Mouse (Mus musculus): ENCODE results near the gene Lrrc8d. TPM values are rescaled to one million over a fixed set of nuclear protein-coding genes. Genes with fewer than 3 reads are reported as not detected.

Lrrc8d gene
- total and polyA plus RNA-seq, 3 experiments = 7.0 to 26.1 (median 16.6) TPM

GRCm38 (mm10) chr5:105778723-105779122, 79.0 kb downstream of the Lrrc8d start:
- no peak for DNase-seq (ENCODE audit: extremely low read depth)
- no peak overlapping the region for H3K27ac ChIP-seq (ENCODE audit: insufficient read depth, low read depth)
- in situ Hi-C loops (cut with MboI; ENCODE audit: low pct_ligation_motif_present, low pct_unique_long_range_greater_than_20kb, low sequenced_read_pairs) (no loop called here), dilution Hi-C loops (cut with MboI; ENCODE audit: extremely low pct_ligation_motif_present, extremely low pct_unique_long_range_greater_than_20kb, low sequenced_read_pairs) (no loop called here)
- H3K79me2 ChIP-seq (replicated peaks; ENCODE audit: control insufficient read depth, extremely low read depth, insufficient read depth, poor library complexity, severe bottlenecking) = peaks cover 15% of the 10 kb centered on the region
- H3K27me3 ChIP-seq (replicated peaks) = no peaks in the 10 kb centered on the region
- H3K36me3 ChIP-seq (replicated peaks in 1 of 2; ENCODE audit: control insufficient read depth in 1 of 2, insufficient read depth in 1 of 2, low read length in 1 of 2) = peaks cover 3 to 67% of the 10 kb centered on the region in 2 experiments
- no peak overlapping the region for H3K9ac ChIP-seq (ENCODE audit: insufficient read depth, low read depth)
- no peak overlapping the region for H3K4me3 ChIP-seq (replicated peaks in 1 of 3; ENCODE audit: low read depth in 2 of 3, low read length in 2 of 3, poor library complexity in 1 of 3)
- no peak overlapping the region for H3K4me2 ChIP-seq (ENCODE audit: insufficient read depth, low read depth, poor library complexity, severe bottlenecking)
- peaks cover 0 to 13% of the 10 kb centered on the region in 2 experiments; a peak in 1 of 4 replicates for H3K4me1 ChIP-seq (ENCODE audit: control insufficient read depth in 1 of 2, insufficient read depth in 2 of 2)
- H3K9me3 ChIP-seq (replicated peaks; ENCODE audit: low read length) = no peaks in the 10 kb centered on the region
- no peak for TF ChIP-seq TBP (conservative IDR thresholded peaks at IDR 0.05; ENCODE audit: low read depth, low read length)

- peaks cover 5 to 65% of the 10 kb centered on the region in 2 experiments for H3K36me3 ChIP-seq (replicated peaks in 1 of 2; ENCODE audit: control insufficient read depth in 1 of 2, insufficient read depth in 1 of 2, low read length in 1 of 2)
- DNase-seq (ENCODE audit: extremely low read depth) = no peak
- H3K27me3 ChIP-seq (replicated peaks) = no peaks in the 10 kb centered on the region
- no peak overlapping the region for H3K4me2 ChIP-seq (ENCODE audit: insufficient read depth, low read depth, poor library complexity, severe bottlenecking)
- peaks cover 11% of the 10 kb centered on the region for H3K79me2 ChIP-seq (replicated peaks; ENCODE audit: control insufficient read depth, extremely low read depth, insufficient read depth, poor library complexity, severe bottlenecking)
- H3K4me1 ChIP-seq (ENCODE audit: control insufficient read depth in 1 of 2, insufficient read depth in 2 of 2) = peaks cover 0 to 13% of the 10 kb centered on the region in 2 experiments; a peak in 1 of 4 replicates
- no peak overlapping the region for H3K27ac ChIP-seq (ENCODE audit: insufficient read depth, low read depth)
- no peak overlapping the region for H3K9ac ChIP-seq (ENCODE audit: insufficient read depth, low read depth)
- in situ Hi-C loops (cut with MboI; ENCODE audit: low pct_ligation_motif_present, low pct_unique_long_range_greater_than_20kb, low sequenced_read_pairs) (no loop called here), dilution Hi-C loops (cut with MboI; ENCODE audit: extremely low pct_ligation_motif_present, extremely low pct_unique_long_range_greater_than_20kb, low sequenced_read_pairs) (no loop called here)
- TF ChIP-seq JUND (conservative IDR thresholded peaks at IDR 0.05; ENCODE audit: low read depth, low read length) (no peak), GABPA (IDR thresholded peaks at IDR 0.05; ENCODE audit: insufficient replicate concordance, low read depth, low read length) (no peak), MAFK (IDR thresholded peaks at IDR 0.05; ENCODE audit: insufficient replicate concordance, low read length) (no peak), HCFC1 (IDR thresholded peaks at IDR 0.05; ENCODE audit: low read depth, low read length) (no peak), USF2 (conservative IDR thresholded peaks at IDR 0.05; ENCODE audit: low read depth, low read length) (no peak), POLR2AphosphoS2 (IDR thresholded peaks at IDR 0.05; ENCODE audit: low read depth, low read length) (no peak), ZKSCAN1 (IDR thresholded peaks at IDR 0.05; ENCODE audit: borderline replicate concordance, low read depth, low read length) (no peak)
- no peaks in the 10 kb centered on the region for H3K9me3 ChIP-seq (replicated peaks; ENCODE audit: low read length)
- no peak overlapping the region for H3K4me3 ChIP-seq (replicated peaks in 1 of 3; ENCODE audit: low read depth in 2 of 3, low read length in 2 of 3, poor library complexity in 1 of 3)
These were observed 79.6 kb downstream of the Lrrc8d start for GRCm38 (mm10) chr5:105779331-105779730.

- dilution Hi-C loops (cut with MboI; ENCODE audit: extremely low pct_ligation_motif_present, extremely low pct_unique_long_range_greater_than_20kb, low sequenced_read_pairs) (no loop called here), in situ Hi-C loops (cut with MboI; ENCODE audit: low pct_ligation_motif_present, low pct_unique_long_range_greater_than_20kb, low sequenced_read_pairs) (no loop called here)
- Histone ChIP-seq H3K9me3 (replicated peaks; ENCODE audit: low read length) (no peaks in the 10 kb centered on the region), H3K4me3 (replicated peaks in 1 of 3; ENCODE audit: low read depth in 2 of 3, low read length in 2 of 3, poor library complexity in 1 of 3) (no peak overlapping the region), H3K4me1 (ENCODE audit: control insufficient read depth in 1 of 2, insufficient read depth in 2 of 2) (peaks cover 0 to 4% of the 10 kb centered on the region in 2 experiments; a peak in 1 of 4 replicates), H3K9ac (ENCODE audit: insufficient read depth, low read depth) (no peak overlapping the region), H3K27me3 (replicated peaks) (no peaks in the 10 kb centered on the region), H3K79me2 (replicated peaks; ENCODE audit: control insufficient read depth, extremely low read depth, insufficient read depth, poor library complexity, severe bottlenecking) (peaks cover 28% of the 10 kb centered on the region), H3K36me3 (replicated peaks in 1 of 2; ENCODE audit: control insufficient read depth in 1 of 2, insufficient read depth in 1 of 2, low read length in 1 of 2) (peaks cover 15 to 68% of the 10 kb centered on the region in 2 experiments), H3K4me2 (ENCODE audit: insufficient read depth, low read depth, poor library complexity, severe bottlenecking) (no peak overlapping the region), H3K27ac (ENCODE audit: insufficient read depth, low read depth) (no peak overlapping the region)
- DNase-seq (ENCODE audit: extremely low read depth) = no peak
- no peak for TF ChIP-seq POLR2AphosphoS2 (IDR thresholded peaks at IDR 0.05; ENCODE audit: low read depth, low read length)
These were observed 84.1 kb downstream of the Lrrc8d start for GRCm38 (mm10) chr5:105783848-105784247.

All from CH12.LX (cell line).